Mouse (Mus musculus) layer of hippocampus, adult 2 months (tissue): ENCODE measurements at regions not wholly inside any gene's neighbourhood (a gene's known extent, or its start where the extent isn't known, plus 50 kb on each side); places are given as distances from the start of the nearest gene placed in this dataset.

ENCODE experiments used
- DNase-seq, 2 experiments: peaks; one replicate each; pipeline ENCODE4 v3.0.0; 2022; ENCODE audit warnings: low spot score in 2 of 2
- H3K27ac ChIP-seq: fragments of 200-600 bp; 2 replicates; pipeline ENCODE4 v1.8.1; 2022
- H3K4me3 ChIP-seq: fragments of 200-600 bp; 2 replicates; pipeline ENCODE4 v1.8.1; 2022; ENCODE audit warnings: mild to moderate bottlenecking
- CTCF ChIP-seq: fragments of 200-600 bp; conservative IDR thresholded peaks from 2 replicates; pipeline ENCODE4 v1.8.1; 2022; ENCODE audit warnings: antibody characterized with exemption, mild to moderate bottlenecking, moderate library complexity

GRCm38 (mm10) chr16:87295727-87296126, 58.3 kb upstream of the N6amt1 start:
- Histone ChIP-seq H3K27ac (no peak overlapping the region), H3K4me3 (no peak overlapping the region)
- DNase-seq, result no peak
- TF ChIP-seq CTCF, result no peak

- Histone ChIP-seq H3K27ac (no peak overlapping the region), H3K4me3 (no peak overlapping the region)
- no peak for TF ChIP-seq CTCF
- DNase-seq, result peak in 1 of 2 experiments; percentile 26
Measured at GRCm38 (mm10) chr16:87292826-87293225, 61.2 kb upstream of the N6amt1 start.

GRCm38 (mm10) chr16:87291716-87292115, 62.3 kb upstream of the N6amt1 start:
- TF ChIP-seq CTCF, result no peak
- H3K4me3 ChIP-seq, result no peak overlapping the region
- no peak overlapping the region for H3K27ac ChIP-seq
- no peak for DNase-seq

- DNase-seq, result no peak
- Histone ChIP-seq H3K27ac (no peak overlapping the region), H3K4me3 (no peak overlapping the region)
- no peak for TF ChIP-seq CTCF
Measured at GRCm38 (mm10) chr16:87285639-87286038, 68.3 kb upstream of the N6amt1 start.

- Histone ChIP-seq H3K4me3 (no peak overlapping the region), H3K27ac (no peak overlapping the region)
- DNase-seq, result no peak
- peak; percentile 72 for TF ChIP-seq CTCF
Measured at GRCm38 (mm10) chr16:87284835-87285510, 69.0 kb upstream of the N6amt1 start.

- DNase-seq, result no peak
- no peak overlapping the region for H3K4me3 ChIP-seq
- no peak overlapping the region for H3K27ac ChIP-seq
- no peak for TF ChIP-seq CTCF
Measured at GRCm38 (mm10) chr16:87278518-87278917, 75.5 kb upstream of the N6amt1 start.

GRCm38 (mm10) chr16:87272363-87272762, 81.6 kb upstream of the N6amt1 start:
- DNase-seq, result no peak
- H3K4me3 ChIP-seq, result no peak overlapping the region
- H3K27ac ChIP-seq, result no peak overlapping the region
- no peak for TF ChIP-seq CTCF

GRCm38 (mm10) chr16:87267954-87268804, 85.8 kb upstream of the N6amt1 start:
- no peak overlapping the region for H3K4me3 ChIP-seq
- no peak overlapping the region for H3K27ac ChIP-seq
- DNase-seq, result no peak
- no peak for TF ChIP-seq CTCF

GRCm38 (mm10) chr16:87267517-87267916, 86.5 kb upstream of the N6amt1 start:
- Histone ChIP-seq H3K4me3 (no peak overlapping the region), H3K27ac (no peak overlapping the region)
- no peak for DNase-seq
- TF ChIP-seq CTCF, result no peak

GRCm38 (mm10) chr16:87263571-87263970, 90.4 kb upstream of the N6amt1 start:
- Histone ChIP-seq H3K27ac (0 out of 2 replicates have a peak overlapping the region, but pooled peaks have one; percentile 43), H3K4me3 (no peak overlapping the region)
- DNase-seq, result no peak
- no peak for TF ChIP-seq CTCF

GRCm38 (mm10) chr16:87263041-87263440, 90.9 kb upstream of the N6amt1 start:
- Histone ChIP-seq H3K27ac (0 out of 2 replicates have a peak overlapping the region, but pooled peaks have one; percentile 43), H3K4me3 (no peak overlapping the region)
- no peak for TF ChIP-seq CTCF
- no peak for DNase-seq

- no peak for DNase-seq
- no peak overlapping the region for H3K4me3 ChIP-seq
- H3K27ac ChIP-seq, result peak overlapping the region; percentile 51
- no peak for TF ChIP-seq CTCF
Measured at GRCm38 (mm10) chr16:87262497-87262896, 91.5 kb upstream of the N6amt1 start.

- H3K27ac ChIP-seq, result peak overlapping the region; percentile 51
- DNase-seq, result peak; percentile 29 to 52
- TF ChIP-seq CTCF, result no peak
- no peak overlapping the region for H3K4me3 ChIP-seq
Measured at GRCm38 (mm10) chr16:87261527-87261926, 92.5 kb upstream of the N6amt1 start.
